Mouse (Mus musculus) v-Abl transformed pro-B cells (cell line): Measurements from ENCODE around the gene Trmt13.

Source experiments
- in situ Hi-C, 2 experiments: fragments of 400-800 bp; cut with MboI; formaldehyde crosslinking; loops; one replicate each; pipeline ENCODE4 v1.15.1; 2025; ENCODE audit not compliant: unreplicated experiment in 2 of 2

Gene Trmt13

GRCm38 (mm10) chr3:116634853-116635252 lies 20.5 kb upstream of the Trmt13 start:
- in situ Hi-C loops: no loop called here

- in situ Hi-C loops: no loop called here
Observed at GRCm38 (mm10) chr3:116634091-116634490, 19.7 kb upstream of the Trmt13 start.

- in situ Hi-C loops: no loop called here
Observed at GRCm38 (mm10) chr3:116632971-116633370, 18.6 kb upstream of the Trmt13 start.

GRCm38 (mm10) chr3:116631459-116631858 lies 17.1 kb upstream of the Trmt13 start:
- in situ Hi-C loops: no loop called here

GRCm38 (mm10) chr3:116622641-116623040 lies 8.3 kb upstream of the Trmt13 start:
- in situ Hi-C loops: no loop called here

- in situ Hi-C loops: no loop called here
Observed at GRCm38 (mm10) chr3:116620636-116621370, 6.4 kb upstream of the Trmt13 start.

- in situ Hi-C loops: no loop called here
Observed at GRCm38 (mm10) chr3:116618855-116619254, 4.5 kb upstream of the Trmt13 start.

GRCm38 (mm10) chr3:116615318-116616068 lies 1.1 kb upstream of the Trmt13 start:
- in situ Hi-C loops: no loop called here

GRCm38 (mm10) chr3:116604570-116604969 lies 9.8 kb downstream of the Trmt13 start:
- in situ Hi-C loops: no loop called here

- in situ Hi-C loops: no loop called here
Observed at GRCm38 (mm10) chr3:116601781-116602180, 12.6 kb downstream of the Trmt13 start.

- in situ Hi-C loops: no loop called here
Observed at GRCm38 (mm10) chr3:116601005-116601404, 13.4 kb downstream of the Trmt13 start.

- in situ Hi-C loops: loop anchor here (5.0 to 10.0 kb wide), 5 partner anchors 63 to 235 kb away; partner anchors contain the start of genes Cdc14a (in 1 of the 2), Dbt (in 1 of the 2) and Mfsd14a (in 1 of the 2)
Observed at GRCm38 (mm10) chr3:116599705-116600104, 14.7 kb downstream of the Trmt13 start.

- in situ Hi-C loops: loop anchor here (5.0 to 10.0 kb wide), 5 partner anchors 67 to 239 kb away; partner anchors contain the start of genes Cdc14a (in 1 of the 2), Dbt (in 1 of the 2) and Mfsd14a (in 1 of the 2)
Observed at GRCm38 (mm10) chr3:116595603-116595991, 18.8 kb downstream of the Trmt13 start.

GRCm38 (mm10) chr3:116594728-116595602 lies 19.4 kb downstream of the Trmt13 start, which contains the start of gene Sass6:
TSS of gene Sass6 (plus strand) at chr3:116594982.
- in situ Hi-C loops: loop anchor here (5.0 to 10.0 kb wide), 8 partner anchors 67 to 240 kb away; partner anchors contain the start of genes Cdc14a (in 2 of the 2), Dbt (in 2 of the 2) and Mfsd14a (in 1 of the 2)

- in situ Hi-C loops: loop anchor here (5.0 to 10.0 kb wide), 7 partner anchors 79 to 241 kb away; partner anchors contain the start of genes Cdc14a (in 2 of the 2) and Dbt (in 2 of the 2)
Observed at GRCm38 (mm10) chr3:116594076-116594727, 20.2 kb downstream of the Trmt13 start.

GRCm38 (mm10) chr3:116582201-116582600 lies 32.2 kb downstream of the Trmt13 start:
- in situ Hi-C loops: loop anchor here in 1 of 2 experiments (5.0 kb wide), 2 partner anchors 45 to 255 kb away; no protein-coding TSS in a partner anchor

- in situ Hi-C loops: loop anchor here in 1 of 2 experiments (5.0 kb wide), 1 partner anchor 235 kb away; no protein-coding TSS in a partner anchor
Observed at GRCm38 (mm10) chr3:116577286-116577685, 37.1 kb downstream of the Trmt13 start.

GRCm38 (mm10) chr3:116570628-116571027 lies 43.8 kb downstream of the Trmt13 start:
- in situ Hi-C loops: no loop called here

GRCm38 (mm10) chr3:116563095-116563492 lies 51.3 kb downstream of the Trmt13 start:
- in situ Hi-C loops: no loop called here
